Mouse (Mus musculus): ENCODE measurements around the gene Cckbr.

- no peak for TF ChIP-seq MYOD1 (IDR thresholded peaks at IDR 0.05; ENCODE audit: control insufficient read depth, insufficient read length, low read depth)
- no peak for TF ChIP-seq CTCF (IDR thresholded peaks at IDR 0.05; ENCODE audit: control insufficient read depth, insufficient read depth, insufficient read length)
- no peak for TF ChIP-seq CEBPB (IDR thresholded peaks at IDR 0.05; ENCODE audit: low read depth)
- TF ChIP-seq FOSL1 (IDR thresholded peaks at IDR 0.05; ENCODE audit: insufficient read depth, low read length, poor library complexity, severe bottlenecking), result no peak
Measured at GRCm38 (mm10) chr7:105510143-105510542, 84.6 kb downstream of the Cckbr start.
